Mouse (Mus musculus): ENCODE data around the gene Cenpb. TPM values are rescaled to one million over a fixed set of nuclear protein-coding genes. Genes with fewer than 3 reads are reported as not detected.

The Cenpb gene
- polyA plus RNA-seq, 1 experiment: 95.3 TPM

- 62% methylated on average over 4 of the region's 4 CpGs for WGBS
- no peak overlapping the region for H3K27ac ChIP-seq (ENCODE audit: insufficient read depth, low read depth, low read length)
- TF ChIP-seq CTCF (conservative IDR thresholded peaks at IDR 0.05; ENCODE audit: insufficient read depth, insufficient read length, low read depth, low read length): no peak
- TF ChIP-seq POLR2A (IDR thresholded peaks at IDR 0.05; ENCODE audit: low read depth, low read length): no peak
Observed at GRCm38 (mm10) chr2:131220030-131220429, 40.2 kb upstream of the Cenpb start.

GRCm38 (mm10) chr2:131215941-131216858 lies 36.3 kb upstream of the Cenpb start:
- peak; percentile 78 for DNase-seq
- Histone ChIP-seq H3K36me3 (ENCODE audit: control insufficient read depth, insufficient read depth, low read length) (no peaks in the 10 kb centered on the region), H3K4me1 (ENCODE audit: control insufficient read depth, insufficient read depth, low read length) (peaks cover 8% of the 10 kb centered on the region), H3K27me3 (replicated peaks; ENCODE audit: control insufficient read depth, insufficient read depth, low read length) (no peaks in the 10 kb centered on the region), H3K4me3 (ENCODE audit: insufficient read depth, low read depth, low read length) (no peak overlapping the region), H3K27ac (ENCODE audit: insufficient read depth, low read depth, low read length) (peak overlapping the region; percentile 48)
- 25% methylated on average over 7 of the region's 7 CpGs for WGBS
- TF ChIP-seq CTCF (conservative IDR thresholded peaks at IDR 0.05; ENCODE audit: insufficient read depth, insufficient read length, low read depth, low read length): no peak
- no peak for TF ChIP-seq POLR2A (IDR thresholded peaks at IDR 0.05; ENCODE audit: low read depth, low read length)

More at GRCm38 (mm10) chr2:131220030-131220429, 40.2 kb upstream of the Cenpb start:
- H3K27me3 ChIP-seq (replicated peaks; ENCODE audit: control insufficient read depth, insufficient read depth, low read length): no peaks in the 10 kb centered on the region
- no peaks in the 10 kb centered on the region for H3K36me3 ChIP-seq (ENCODE audit: control insufficient read depth, insufficient read depth, low read length)
- no peak for DNase-seq
- peaks cover 8% of the 10 kb centered on the region for H3K4me1 ChIP-seq (ENCODE audit: control insufficient read depth, insufficient read depth, low read length)
- no peak overlapping the region for H3K4me3 ChIP-seq (ENCODE audit: insufficient read depth, low read depth, low read length)

GRCm38 (mm10) chr2:131213773-131214172 lies 33.9 kb upstream of the Cenpb start:
- DNase-seq: no peak
- Histone ChIP-seq H3K27ac (ENCODE audit: insufficient read depth, low read depth, low read length) (no peak overlapping the region), H3K36me3 (ENCODE audit: control insufficient read depth, insufficient read depth, low read length) (no peaks in the 10 kb centered on the region), H3K4me3 (ENCODE audit: insufficient read depth, low read depth, low read length) (no peak overlapping the region), H3K27me3 (replicated peaks; ENCODE audit: control insufficient read depth, insufficient read depth, low read length) (no peaks in the 10 kb centered on the region), H3K4me1 (ENCODE audit: control insufficient read depth, insufficient read depth, low read length) (peaks cover 19% of the 10 kb centered on the region)
- no peak for TF ChIP-seq POLR2A (IDR thresholded peaks at IDR 0.05; ENCODE audit: low read depth, low read length)
- no peak for TF ChIP-seq CTCF (conservative IDR thresholded peaks at IDR 0.05; ENCODE audit: insufficient read depth, insufficient read length, low read depth, low read length)
- 90% methylated on average over 7 of the region's 7 CpGs for WGBS

GRCm38 (mm10) chr2:131211026-131211615 lies 31.3 kb upstream of the Cenpb start:
- Histone ChIP-seq H3K27ac (ENCODE audit: insufficient read depth, low read depth, low read length) (peak overlapping the region; percentile 98), H3K36me3 (ENCODE audit: control insufficient read depth, insufficient read depth, low read length) (no peaks in the 10 kb centered on the region), H3K4me1 (ENCODE audit: control insufficient read depth, insufficient read depth, low read length) (peaks cover 18% of the 10 kb centered on the region), H3K27me3 (replicated peaks; ENCODE audit: control insufficient read depth, insufficient read depth, low read length) (no peaks in the 10 kb centered on the region), H3K4me3 (ENCODE audit: insufficient read depth, low read depth, low read length) (peak overlapping the region; percentile 70)
- peak; percentile 49 for DNase-seq
- no peak for TF ChIP-seq CTCF (conservative IDR thresholded peaks at IDR 0.05; ENCODE audit: insufficient read depth, insufficient read length, low read depth, low read length)
- no peak for TF ChIP-seq POLR2A (IDR thresholded peaks at IDR 0.05; ENCODE audit: low read depth, low read length)
- WGBS: 27% methylated on average over 9 of the region's 9 CpGs

- peak overlapping the region; percentile 70 for H3K4me3 ChIP-seq (ENCODE audit: insufficient read depth, low read depth, low read length)
- under 1% methylated on average over 50 of the region's 50 CpGs for WGBS
- H3K27ac ChIP-seq (ENCODE audit: insufficient read depth, low read depth, low read length): peak overlapping the region; percentile 98
- H3K27me3 ChIP-seq (replicated peaks; ENCODE audit: control insufficient read depth, insufficient read depth, low read length): no peaks in the 10 kb centered on the region
- DNase-seq: peak; percentile 98
- no peaks in the 10 kb centered on the region for H3K36me3 ChIP-seq (ENCODE audit: control insufficient read depth, insufficient read depth, low read length)
- H3K4me1 ChIP-seq (ENCODE audit: control insufficient read depth, insufficient read depth, low read length): peaks cover 13% of the 10 kb centered on the region; the same call in 1 of the 2 replicates
- TF ChIP-seq CTCF (conservative IDR thresholded peaks at IDR 0.05; ENCODE audit: insufficient read depth, insufficient read length, low read depth, low read length): peak; percentile 72
- peak; percentile 78 for TF ChIP-seq POLR2A (IDR thresholded peaks at IDR 0.05; ENCODE audit: low read depth, low read length)
Observed at GRCm38 (mm10) chr2:131209969-131210792, 30.3 kb upstream of the Cenpb start.

GRCm38 (mm10) chr2:131209125-131209795 lies 29.4 kb upstream of the Cenpb start:
- H3K27ac ChIP-seq (ENCODE audit: insufficient read depth, low read depth, low read length): peak overlapping the region; percentile 98
- no peaks in the 10 kb centered on the region for H3K27me3 ChIP-seq (replicated peaks; ENCODE audit: control insufficient read depth, insufficient read depth, low read length)
- no peak overlapping the region for H3K4me3 ChIP-seq (ENCODE audit: insufficient read depth, low read depth, low read length)
- peak; percentile 33 for DNase-seq
- TF ChIP-seq CTCF (conservative IDR thresholded peaks at IDR 0.05; ENCODE audit: insufficient read depth, insufficient read length, low read depth, low read length): no peak
- no peak for TF ChIP-seq POLR2A (IDR thresholded peaks at IDR 0.05; ENCODE audit: low read depth, low read length)
- peaks cover 16% of the 10 kb centered on the region; the same call in 1 of the 2 replicates for H3K4me1 ChIP-seq (ENCODE audit: control insufficient read depth, insufficient read depth, low read length)
- WGBS: 68% methylated on average over 4 of the region's 4 CpGs
- no peaks in the 10 kb centered on the region for H3K36me3 ChIP-seq (ENCODE audit: control insufficient read depth, insufficient read depth, low read length)
